ENCODE assay signal across 14 mouse cellular contexts in the genomic region with DNA sequence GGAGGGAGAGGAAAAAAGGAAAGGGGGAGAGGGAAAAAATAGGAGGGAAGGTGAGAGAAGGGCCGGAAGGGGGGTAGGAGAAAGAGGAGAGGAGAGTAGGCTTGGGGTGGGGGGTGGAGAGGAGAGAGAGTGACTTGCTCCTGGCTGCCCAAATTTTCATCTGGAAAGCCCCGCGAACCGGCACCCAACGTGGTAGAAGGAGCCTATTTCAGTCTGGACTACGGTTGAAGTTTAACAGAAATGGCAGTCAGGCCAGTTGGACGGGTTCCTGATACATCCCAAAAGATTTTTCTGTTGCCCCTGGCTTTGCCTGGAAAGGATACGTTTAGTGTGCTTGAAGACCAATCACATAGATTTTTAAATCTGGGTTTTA. TPM values are rescaled to one million over a fixed set of nuclear protein-coding genes. Genes with fewer than 3 reads are reported as not detected.
DNase-seq lines count a peak whose midpoint lies in the region; ATAC-seq lines count a peak whose summit lies in the region.
"Had no signal": no experiment of that assay in that cellular context is flagged by ENCODE, and none has a peak within 500 bp of the region (broad histone marks: within the 10 kb centered on the region; RNA-seq: fewer than 3 reads in every experiment).

No protein-coding gene starts in this region.

- H3K27me3 ChIP-seq in forebrain, embryonic 11.5 days (ENCODE audit: control insufficient read depth, insufficient read depth, low read length), result peaks cover 69% of the 10 kb centered on the region
- peaks cover 69% of the 10 kb centered on the region for H3K27me3 ChIP-seq in forebrain, embryonic 14.5 days (replicated peaks; ENCODE audit: control insufficient read depth, insufficient read depth, low read length)
- peaks cover 50% of the 10 kb centered on the region for H3K27me3 ChIP-seq in limb, embryonic 11.5 days (ENCODE audit: control insufficient read depth, insufficient read depth, low read length)
- H3K27me3 ChIP-seq in neural tube, embryonic 12.5 days (replicated peaks), result peaks cover 62% of the 10 kb centered on the region

- peak overlapping the region; percentile 26; the same call in 1 of the 2 replicates for H3K4me3 ChIP-seq in forebrain, embryonic 11.5 days (ENCODE audit: low read depth, low read length)
- no peak overlapping the region for H3K4me3 ChIP-seq in forebrain, embryonic 14.5 days (ENCODE audit: low read depth, low read length)
- H3K4me3 ChIP-seq in limb, embryonic 11.5 days (ENCODE audit: low read depth, low read length), result peak overlapping the region; percentile 32
- H3K4me3 ChIP-seq in neural tube, embryonic 12.5 days, result peak overlapping the region; percentile 50
- H3K4me3 ChIP-seq: gastrocnemius, adult 2 months; liver, embryonic 15.5 days had no signal

- no peak for DNase-seq in forebrain, embryonic 11.5 days (ENCODE audit: low spot score)
- no peak for DNase-seq in forebrain, embryonic 14.5 days (ENCODE audit: low spot score)
- peak; percentile 76 for DNase-seq in kidney, adult 11 months
- DNase-seq in limb, embryonic 11.5 days (ENCODE audit: low spot score), result no peak
- no peak for DNase-seq in left cerebral cortex, postnatal 14 days (ENCODE audit: low spot score in 2 of 2)
- no peak for DNase-seq in cerebellum, postnatal 25 days
- DNase-seq in lung, adult 18-20 months, result no peak
- DNase-seq: cerebellum, postnatal 36 days; gastrocnemius, adult 2 months; right cerebral cortex, postnatal 14 days had no signal

- no peak overlapping the region for H3K4me2 ChIP-seq in forebrain, embryonic 11.5 days (ENCODE audit: low read depth, low read length, severe bottlenecking)
- no peak overlapping the region for H3K4me2 ChIP-seq in forebrain, embryonic 14.5 days (ENCODE audit: low read length)
- peak overlapping the region; percentile 7; the same call in 1 of the 2 replicates for H3K4me2 ChIP-seq in limb, embryonic 11.5 days (ENCODE audit: low read depth, severe bottlenecking)
- peak overlapping the region; percentile 61 for H3K4me2 ChIP-seq in neural tube, embryonic 12.5 days (replicated peaks)
- H3K4me2 ChIP-seq: liver, embryonic 15.5 days had no signal

- H3K4me1 ChIP-seq in forebrain, embryonic 11.5 days (replicated peaks; ENCODE audit: control insufficient read depth, insufficient read depth, low read length), result peaks cover 4% of the 10 kb centered on the region
- no peaks in the 10 kb centered on the region for H3K4me1 ChIP-seq in forebrain, embryonic 14.5 days (ENCODE audit: control insufficient read depth, insufficient read depth, low read length)
- no peaks in the 10 kb centered on the region for H3K4me1 ChIP-seq in limb, embryonic 11.5 days (ENCODE audit: control insufficient read depth, insufficient read depth, low read length)
- H3K4me1 ChIP-seq in neural tube, embryonic 12.5 days, result no peaks in the 10 kb centered on the region
- H3K4me1 ChIP-seq: liver, embryonic 15.5 days had no signal

- H3K36me3 ChIP-seq in forebrain, embryonic 11.5 days (ENCODE audit: control insufficient read depth, insufficient read depth, low read length), result no peaks in the 10 kb centered on the region
- no peaks in the 10 kb centered on the region for H3K36me3 ChIP-seq in forebrain, embryonic 14.5 days (ENCODE audit: control insufficient read depth, insufficient read depth, low read length)
- H3K36me3 ChIP-seq in limb, embryonic 11.5 days (ENCODE audit: control insufficient read depth, insufficient read depth, low read length), result no peaks in the 10 kb centered on the region
- no peaks in the 10 kb centered on the region for H3K36me3 ChIP-seq in neural tube, embryonic 12.5 days
- H3K36me3 ChIP-seq: heart, embryonic 15.5 days; liver, embryonic 15.5 days had no signal

- no peak overlapping the region for H3K27ac ChIP-seq in forebrain, embryonic 11.5 days (ENCODE audit: low read depth, low read length)
- H3K27ac ChIP-seq in forebrain, embryonic 14.5 days (ENCODE audit: low read depth, low read length), result no peak overlapping the region
- peak overlapping the region; percentile 30; the same call in 1 of the 2 replicates for H3K27ac ChIP-seq in limb, embryonic 11.5 days (replicated peaks; ENCODE audit: low read depth, low read length)
- H3K27ac ChIP-seq in neural tube, embryonic 12.5 days, result peak overlapping the region; percentile 37; the same call in 1 of the 2 replicates
- H3K27ac ChIP-seq: gastrocnemius, adult 2 months; heart, embryonic 15.5 days; liver, embryonic 15.5 days; stomach, postnatal 0 days had no signal

- H3K9me3 ChIP-seq in forebrain, embryonic 11.5 days (ENCODE audit: control insufficient read depth, low read length), result no peaks in the 10 kb centered on the region
- no peaks in the 10 kb centered on the region for H3K9me3 ChIP-seq in forebrain, embryonic 14.5 days (replicated peaks; ENCODE audit: control insufficient read depth, low read length)
- no peaks in the 10 kb centered on the region for H3K9me3 ChIP-seq in limb, embryonic 11.5 days (ENCODE audit: control insufficient read depth, low read length)
- no peaks in the 10 kb centered on the region for H3K9me3 ChIP-seq in neural tube, embryonic 12.5 days
- H3K9me3 ChIP-seq: heart, embryonic 15.5 days; liver, embryonic 15.5 days had no signal

- 0 out of 2 replicates have a peak overlapping the region, but pooled peaks have one; percentile 7 for H3K9ac ChIP-seq in forebrain, embryonic 11.5 days (ENCODE audit: low read length)
- no peak overlapping the region for H3K9ac ChIP-seq in forebrain, embryonic 14.5 days (ENCODE audit: low read length)
- H3K9ac ChIP-seq in limb, embryonic 11.5 days (ENCODE audit: low read length), result 0 out of 2 replicates have a peak overlapping the region, but pooled peaks have one; percentile 12
- H3K9ac ChIP-seq in neural tube, embryonic 12.5 days, result peak overlapping the region; percentile 77
- H3K9ac ChIP-seq: heart, embryonic 15.5 days; liver, embryonic 15.5 days had no signal

- intact Hi-C loops in left cerebral cortex, postnatal 14 days (cut with DNase I), result no loop called here

- 0% methylated on average over 8 of the region's 8 CpGs for WGBS in forebrain, embryonic 11.5 days
- 0% methylated on average over 8 of the region's 8 CpGs for WGBS in forebrain, embryonic 14.5 days
- WGBS in limb, embryonic 11.5 days, result under 1% methylated on average over 8 of the region's 8 CpGs
- WGBS in neural tube, embryonic 12.5 days, result under 1% methylated on average over 8 of the region's 8 CpGs

- no peak for ATAC-seq in forebrain, embryonic 11.5 days (replicated peaks; ENCODE audit: low FRiP score)
- no peak for ATAC-seq in forebrain, embryonic 14.5 days
- ATAC-seq in limb, embryonic 11.5 days (ENCODE audit: insufficient number of reproducible peaks, low FRiP score, low TSS enrichment, low read depth), result no peak
- ATAC-seq in neural tube, embryonic 12.5 days (ENCODE audit: low FRiP score, low read depth), result no peak

RNA-seq across cellular contexts. Expression of gene Tfap2b, which starts 2.3 kb away (rescaled TPM):
- 15.6 and 17.1 TPM in 2 replicates for polyA plus RNA-seq in forebrain, embryonic 11.5 days (2014; fragmentation: Nextera tagmentation; extraction: Ambion mirVana)
- 0.60 and 1.5 TPM in 2 replicates for polyA plus RNA-seq in forebrain, embryonic 14.5 days (2014; fragmentation: Nextera tagmentation; extraction: Ambion mirVana)
- polyA plus RNA-seq in limb, embryonic 11.5 days (2014; fragmentation: Nextera tagmentation; extraction: Ambion mirVana), result 31.3 and 37.7 TPM in 2 replicates
- 78.6 and 88.6 TPM in 2 replicates for polyA plus RNA-seq in neural tube, embryonic 12.5 days (2016; fragmentation: Nextera tagmentation; extraction: Ambion mirVana)
- 1 to 10 TPM in 1 of 2 experiments, under 1 TPM in 1; 0.74 to 1.1 TPM for total RNA-seq in left cerebral cortex, postnatal 14 days (2021)
- total RNA-seq: gastrocnemius, adult 2 months had no signal
- polyA plus RNA-seq: stomach, postnatal 0 days had no signal

Comparison
In these comparisons a context has a peak if more than half of its experiments do, and no peak if none do; other contexts are left out.
1. H3K27ac ChIP-seq: peak in limb, embryonic 11.5 days (single experiment) and neural tube, embryonic 12.5 days (single experiment); none in forebrain, embryonic 11.5 days (single experiment) and forebrain, embryonic 14.5 days (single experiment).
2. H3K4me2 ChIP-seq: peak in limb, embryonic 11.5 days (single experiment) and neural tube, embryonic 12.5 days (single experiment); none in forebrain, embryonic 11.5 days (single experiment) and forebrain, embryonic 14.5 days (single experiment).